Mouse (Mus musculus): ENCODE results near the gene Kras. TPM values are rescaled to one million over a fixed set of nuclear protein-coding genes. Genes with fewer than 3 reads are reported as not detected.

The Kras gene
- polyA plus RNA-seq, 1 experiment from 2014 or later: 86.8 TPM

- H3K4me3 ChIP-seq (ENCODE audit: low read depth, low read length): no peak overlapping the region
Measured at GRCm38 (mm10) chr6:145276265-145276780, 26.3 kb upstream of the Kras start.

DNA sequence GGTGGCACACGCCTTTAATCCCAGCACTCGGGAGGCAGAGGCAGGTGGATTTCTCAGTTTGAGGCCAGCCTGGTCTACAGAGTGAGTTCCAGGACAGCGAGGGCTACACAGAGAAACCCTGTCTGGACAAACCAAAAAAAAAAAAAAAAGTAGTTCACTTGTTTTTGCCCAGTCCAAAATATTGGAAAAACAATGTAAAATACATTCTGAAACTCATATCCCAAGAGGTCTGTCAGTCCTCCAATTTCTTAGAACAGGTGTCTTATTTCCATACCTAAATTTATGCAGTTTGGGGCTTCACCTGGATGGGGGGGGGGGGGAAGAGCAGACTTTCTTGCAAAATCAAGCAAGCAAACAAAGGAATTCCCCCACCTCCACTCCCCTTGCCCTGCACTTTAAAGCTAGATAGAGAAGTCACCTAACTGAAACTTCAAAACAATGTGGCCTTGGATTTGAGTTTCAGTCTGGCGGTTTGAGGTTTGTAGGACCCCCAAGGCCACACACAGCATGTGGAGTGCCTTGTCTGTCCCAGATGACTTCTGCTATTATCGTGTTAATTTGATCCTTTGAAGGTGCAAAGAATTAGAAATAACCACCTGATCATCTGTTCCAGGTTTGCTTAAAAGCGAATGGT, 25.7 kb upstream of the Kras start:
- H3K4me2 ChIP-seq (ENCODE audit: low read length): no peak overlapping the region
- no peaks in the 10 kb centered on the region for H3K36me3 ChIP-seq (ENCODE audit: control insufficient read depth, insufficient read depth, low read length)
- no peaks in the 10 kb centered on the region; the same call in 1 of the 2 replicates for H3K4me1 ChIP-seq (ENCODE audit: control insufficient read depth, insufficient read depth, low read length)
- WGBS: 46% methylated on average over 6 of the region's 6 CpGs
- H3K9ac ChIP-seq (ENCODE audit: low read depth, low read length): no peak overlapping the region
- H3K27me3 ChIP-seq (ENCODE audit: control insufficient read depth, insufficient read depth, low read depth, low read length): no peaks in the 10 kb centered on the region; the same call in none of the 2 replicates
- no peak overlapping the region for H3K27ac ChIP-seq (ENCODE audit: low read length)
- no peak for ATAC-seq
- H3K9me3 ChIP-seq (replicated peaks; ENCODE audit: control insufficient read depth, low read length, poor library complexity, severe bottlenecking): no peaks in the 10 kb centered on the region
- no peak overlapping the region for H3K4me3 ChIP-seq (ENCODE audit: low read depth, low read length)

More at GRCm38 (mm10) chr6:145276265-145276780, 26.3 kb upstream of the Kras start:
- Histone ChIP-seq H3K27me3 (ENCODE audit: control insufficient read depth, insufficient read depth, low read depth, low read length) (no peaks in the 10 kb centered on the region; the same call in none of the 2 replicates), H3K27ac (ENCODE audit: low read length) (no peak overlapping the region), H3K36me3 (ENCODE audit: control insufficient read depth, insufficient read depth, low read length) (no peaks in the 10 kb centered on the region), H3K4me2 (ENCODE audit: low read length) (peak overlapping the region; percentile 43), H3K9me3 (replicated peaks; ENCODE audit: control insufficient read depth, low read length, poor library complexity, severe bottlenecking) (no peaks in the 10 kb centered on the region), H3K4me1 (ENCODE audit: control insufficient read depth, insufficient read depth, low read length) (no peaks in the 10 kb centered on the region; the same call in 1 of the 2 replicates), H3K9ac (ENCODE audit: low read depth, low read length) (no peak overlapping the region)
- 6% methylated on average over 17 of the region's 17 CpGs for WGBS
- ATAC-seq: no peak

DNA sequence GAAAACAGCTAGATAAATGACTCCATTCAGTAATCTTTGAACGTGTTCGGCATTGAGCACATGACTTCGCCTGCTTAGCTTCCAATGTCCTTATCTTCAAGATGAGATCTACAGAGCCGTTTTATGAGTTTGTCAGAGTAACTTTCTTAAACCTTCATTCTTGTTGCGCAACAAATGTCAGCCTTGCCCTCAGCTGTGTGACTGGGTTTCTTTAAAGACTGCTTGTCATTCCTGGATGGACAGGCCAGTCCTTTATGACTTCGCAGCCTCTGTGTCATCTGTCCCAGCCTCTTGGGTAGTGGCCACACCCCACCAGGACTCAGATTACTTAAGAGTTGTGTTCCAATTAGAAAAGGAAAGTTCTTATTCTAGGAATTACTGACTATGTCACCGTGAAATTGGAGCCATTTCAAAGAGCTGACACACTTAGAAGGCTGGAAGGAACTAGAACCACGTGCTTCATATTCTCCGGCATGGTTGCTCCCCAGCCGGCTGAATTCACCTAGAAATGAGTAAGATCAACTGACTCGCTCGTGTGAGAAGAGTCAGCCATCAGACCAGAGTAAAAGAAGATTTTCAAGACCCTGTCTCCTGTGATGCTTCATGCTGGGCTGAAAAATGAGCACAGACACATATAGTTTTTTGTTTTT, 24.1 kb upstream of the Kras start:
- ATAC-seq: no peak
- Histone ChIP-seq H3K36me3 (ENCODE audit: control insufficient read depth, insufficient read depth, low read length) (no peaks in the 10 kb centered on the region), H3K4me1 (ENCODE audit: control insufficient read depth, insufficient read depth, low read length) (no peaks in the 10 kb centered on the region; the same call in 1 of the 2 replicates), H3K27me3 (ENCODE audit: control insufficient read depth, insufficient read depth, low read depth, low read length) (no peaks in the 10 kb centered on the region; the same call in none of the 2 replicates), H3K4me3 (ENCODE audit: low read depth, low read length) (no peak overlapping the region), H3K4me2 (ENCODE audit: low read length) (no peak overlapping the region), H3K9ac (ENCODE audit: low read depth, low read length) (no peak overlapping the region), H3K27ac (ENCODE audit: low read length) (no peak overlapping the region), H3K9me3 (replicated peaks; ENCODE audit: control insufficient read depth, low read length, poor library complexity, severe bottlenecking) (no peaks in the 10 kb centered on the region)
- 82% methylated on average over 12 of the region's 12 CpGs for WGBS

GRCm38 (mm10) chr6:145272142-145272937, 22.3 kb upstream of the Kras start:
- Histone ChIP-seq H3K4me2 (ENCODE audit: low read length) (no peak overlapping the region), H3K27ac (ENCODE audit: low read length) (no peak overlapping the region), H3K4me3 (ENCODE audit: low read depth, low read length) (no peak overlapping the region), H3K36me3 (ENCODE audit: control insufficient read depth, insufficient read depth, low read length) (no peaks in the 10 kb centered on the region), H3K27me3 (ENCODE audit: control insufficient read depth, insufficient read depth, low read depth, low read length) (no peaks in the 10 kb centered on the region; the same call in 1 of the 2 replicates), H3K9ac (ENCODE audit: low read depth, low read length) (no peak overlapping the region), H3K9me3 (replicated peaks; ENCODE audit: control insufficient read depth, low read length, poor library complexity, severe bottlenecking) (no peaks in the 10 kb centered on the region), H3K4me1 (ENCODE audit: control insufficient read depth, insufficient read depth, low read length) (no peaks in the 10 kb centered on the region; the same call in 1 of the 2 replicates)
- whole genome bisulfite sequencing: 86% methylated on average over 10 of the region's 10 CpGs
- no peak for ATAC-seq

- H3K4me1 ChIP-seq (ENCODE audit: control insufficient read depth, insufficient read depth, low read length): no peaks in the 10 kb centered on the region
- H3K9me3 ChIP-seq (replicated peaks; ENCODE audit: control insufficient read depth, low read length, poor library complexity, severe bottlenecking): no peaks in the 10 kb centered on the region
- H3K4me2 ChIP-seq (ENCODE audit: low read length): no peak overlapping the region
- H3K36me3 ChIP-seq (ENCODE audit: control insufficient read depth, insufficient read depth, low read length): no peaks in the 10 kb centered on the region
- no peak overlapping the region for H3K9ac ChIP-seq (ENCODE audit: low read depth, low read length)
- H3K4me3 ChIP-seq (ENCODE audit: low read depth, low read length): no peak overlapping the region
- no peak overlapping the region for H3K27ac ChIP-seq (ENCODE audit: low read length)
- ATAC-seq: no peak
- no peaks in the 10 kb centered on the region for H3K27me3 ChIP-seq (ENCODE audit: control insufficient read depth, insufficient read depth, low read depth, low read length)
- WGBS: 91% methylated on average over 4 of the region's 4 CpGs
Measured at GRCm38 (mm10) chr6:145269313-145269845, 19.3 kb upstream of the Kras start.

DNA sequence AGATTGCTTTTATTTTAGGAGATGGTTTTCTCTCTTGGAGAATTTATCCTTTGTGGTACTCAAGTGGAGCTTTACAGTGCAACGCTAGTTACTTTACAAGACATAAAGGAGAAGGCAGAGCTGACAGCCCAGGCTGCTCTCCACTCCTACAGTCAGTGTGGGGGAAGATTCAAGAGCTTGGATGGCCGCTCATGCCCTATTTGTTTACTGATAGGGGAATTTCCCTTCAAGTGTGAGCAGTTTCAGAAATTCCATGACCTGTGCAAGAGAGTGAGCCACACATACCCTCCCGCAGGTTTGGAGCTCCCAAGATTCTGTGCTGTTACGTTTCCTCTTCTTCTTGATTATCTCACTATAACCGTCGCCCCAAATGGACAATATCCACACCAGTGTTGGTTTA, 17.7 kb upstream of the Kras start:
- no peak overlapping the region for H3K9ac ChIP-seq (ENCODE audit: low read depth, low read length)

GRCm38 (mm10) chr6:145262314-145262713, 12.3 kb upstream of the Kras start:
- no peak for ATAC-seq
- Histone ChIP-seq H3K4me2 (ENCODE audit: low read length) (no peak overlapping the region), H3K9ac (ENCODE audit: low read depth, low read length) (no peak overlapping the region), H3K27me3 (ENCODE audit: control insufficient read depth, insufficient read depth, low read depth, low read length) (no peaks in the 10 kb centered on the region), H3K4me3 (ENCODE audit: low read depth, low read length) (no peak overlapping the region), H3K36me3 (ENCODE audit: control insufficient read depth, insufficient read depth, low read length) (no peaks in the 10 kb centered on the region), H3K4me1 (ENCODE audit: control insufficient read depth, insufficient read depth, low read length) (no peaks in the 10 kb centered on the region), H3K27ac (ENCODE audit: low read length) (no peak overlapping the region), H3K9me3 (replicated peaks; ENCODE audit: control insufficient read depth, low read length, poor library complexity, severe bottlenecking) (no peaks in the 10 kb centered on the region)
- WGBS: 80% methylated on average over 7 of the region's 7 CpGs

More for the DNA sequence above, 17.7 kb upstream of the Kras start:
- no peaks in the 10 kb centered on the region for H3K27me3 ChIP-seq (ENCODE audit: control insufficient read depth, insufficient read depth, low read depth, low read length)
- H3K36me3 ChIP-seq (ENCODE audit: control insufficient read depth, insufficient read depth, low read length): no peaks in the 10 kb centered on the region
- H3K4me3 ChIP-seq (ENCODE audit: low read depth, low read length): no peak overlapping the region
- no peaks in the 10 kb centered on the region for H3K4me1 ChIP-seq (ENCODE audit: control insufficient read depth, insufficient read depth, low read length)
- no peaks in the 10 kb centered on the region for H3K9me3 ChIP-seq (replicated peaks; ENCODE audit: control insufficient read depth, low read length, poor library complexity, severe bottlenecking)
- 92% methylated on average over 6 of the region's 6 CpGs for WGBS
- H3K27ac ChIP-seq (ENCODE audit: low read length): no peak overlapping the region
- no peak overlapping the region for H3K4me2 ChIP-seq (ENCODE audit: low read length)
- ATAC-seq: no peak

GRCm38 (mm10) chr6:145256701-145257073, 6.6 kb upstream of the Kras start:
- no peak for ATAC-seq
- H3K4me2 ChIP-seq (ENCODE audit: low read length): no peak overlapping the region
- no peak overlapping the region for H3K27ac ChIP-seq (ENCODE audit: low read length)
- WGBS: 56% methylated on average over 2 of the region's 2 CpGs
- no peaks in the 10 kb centered on the region for H3K4me1 ChIP-seq (ENCODE audit: control insufficient read depth, insufficient read depth, low read length)
- no peaks in the 10 kb centered on the region for H3K27me3 ChIP-seq (ENCODE audit: control insufficient read depth, insufficient read depth, low read depth, low read length)
- H3K9ac ChIP-seq (ENCODE audit: low read depth, low read length): no peak overlapping the region
- H3K9me3 ChIP-seq (replicated peaks; ENCODE audit: control insufficient read depth, low read length, poor library complexity, severe bottlenecking): no peaks in the 10 kb centered on the region
- H3K4me3 ChIP-seq (ENCODE audit: low read depth, low read length): no peak overlapping the region
- H3K36me3 ChIP-seq (ENCODE audit: control insufficient read depth, insufficient read depth, low read length): no peaks in the 10 kb centered on the region
